Mouse (Mus musculus): ENCODE results near the gene Bcl2l13.
"Not testable (repeated sequence)": the region's sequence is repeated elsewhere in the genome, so short reads cannot be mapped to it uniquely, and the experiment has no call there.

Bcl2l13 gene

GRCm38 (mm10) chr6:120901776-120902645 is 66.0 kb downstream of the Bcl2l13 start:
- DNase-seq (ENCODE audit: low read depth, low spot score), result no peak

- peak; percentile 92 for DNase-seq (ENCODE audit: low read depth, low spot score)
Measured at GRCm38 (mm10) chr6:120903450-120903912, 67.5 kb downstream of the Bcl2l13 start.

DNA sequence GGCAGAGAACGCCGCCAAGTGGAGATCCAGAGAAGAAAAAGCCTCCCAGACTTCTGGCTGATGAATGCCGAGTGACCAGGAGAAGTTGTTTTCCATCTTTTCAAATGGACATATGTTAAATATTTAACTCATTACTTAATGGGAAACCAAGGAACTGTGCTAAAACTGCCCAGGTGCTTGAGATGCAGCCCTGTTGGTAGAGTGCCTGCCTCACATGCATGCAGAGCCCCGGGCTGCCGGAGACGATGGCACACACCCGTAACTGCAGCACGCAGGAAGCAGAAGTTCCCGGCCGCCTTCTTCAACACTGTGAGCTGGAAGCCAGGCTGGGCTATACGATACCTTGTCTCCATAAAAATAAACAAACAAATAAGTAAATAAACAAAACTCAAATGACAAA is 67.9 kb downstream of the Bcl2l13 start:
- DNase-seq (ENCODE audit: low read depth, low spot score), result no peak

DNA sequence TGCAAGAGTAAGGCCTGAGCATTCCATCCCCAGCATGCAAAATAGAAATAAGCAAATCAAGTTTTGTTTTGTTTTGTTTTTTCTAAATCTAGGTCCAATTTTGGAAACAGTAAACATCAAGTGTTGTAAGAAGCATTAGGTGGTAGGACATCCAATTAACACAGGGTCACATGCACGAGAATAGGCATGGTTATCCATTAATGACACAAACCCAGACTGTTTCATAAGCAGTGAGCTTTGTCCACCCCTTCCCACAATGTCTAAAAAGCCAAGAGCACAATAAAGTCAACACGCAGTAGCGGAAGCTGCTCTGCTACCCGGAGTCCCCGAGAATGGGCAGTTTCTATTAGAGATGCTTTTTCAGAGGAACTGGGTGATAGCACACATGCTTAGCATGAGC is 69.1 kb downstream of the Bcl2l13 start:
- DNase-seq (ENCODE audit: low read depth, low spot score), result no peak

DNA sequence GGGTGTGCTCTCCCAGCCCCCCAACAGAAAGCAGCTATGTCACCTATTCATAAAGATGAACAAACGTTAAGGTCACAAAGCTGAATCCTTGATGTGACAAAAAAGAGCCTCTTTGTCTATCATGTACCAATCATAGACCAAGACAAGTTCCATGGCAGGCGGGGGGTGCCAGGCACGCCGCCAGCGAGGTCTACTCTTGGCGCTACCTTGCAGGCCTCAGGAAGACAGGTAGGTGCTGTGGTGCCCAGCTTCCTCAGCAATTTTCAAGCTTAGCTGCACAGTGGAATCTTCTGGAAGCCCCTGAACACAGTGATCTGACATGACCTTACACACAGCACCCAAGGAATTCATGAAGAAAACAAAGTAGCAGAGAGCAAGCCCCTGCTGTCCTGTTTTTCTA is 70.5 kb downstream of the Bcl2l13 start:
- no peak for DNase-seq (ENCODE audit: low read depth, low spot score)

DNA sequence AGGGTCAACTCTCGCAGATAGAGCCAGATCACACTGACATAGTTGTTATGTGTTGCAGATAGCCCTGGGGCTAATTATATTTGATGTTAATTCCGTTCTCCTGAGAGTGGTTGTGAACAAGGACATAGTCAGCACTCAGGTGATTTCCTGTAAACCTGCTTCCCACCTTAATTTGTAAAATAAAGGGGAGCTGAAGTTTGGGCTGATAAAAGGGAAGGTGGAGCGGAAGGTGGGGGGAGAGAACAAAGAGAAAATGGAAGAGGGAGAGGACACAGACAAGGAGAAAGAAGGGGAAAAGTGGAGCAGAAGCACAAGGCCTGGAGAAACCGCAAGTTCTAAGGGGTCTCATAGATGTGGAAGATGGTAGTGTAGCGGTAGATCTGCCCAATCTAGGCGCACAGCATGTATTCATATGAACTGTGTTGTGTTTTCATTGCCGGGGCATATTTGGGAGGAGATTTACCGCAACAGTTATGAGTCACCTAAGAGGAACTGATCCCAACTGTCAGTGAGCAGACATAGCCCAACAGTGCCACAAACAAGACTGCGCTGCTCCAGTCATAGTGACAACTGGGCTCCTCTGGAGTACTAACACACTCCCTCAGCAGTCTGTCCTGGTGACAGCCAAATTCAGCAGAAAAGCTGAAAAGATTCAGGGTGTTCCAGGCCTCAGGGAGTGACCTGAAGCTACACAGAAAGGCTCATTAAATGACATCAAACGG is 72.0 kb downstream of the Bcl2l13 start:
- DNase-seq (ENCODE audit: low read depth, low spot score), result peak; percentile 56

DNA sequence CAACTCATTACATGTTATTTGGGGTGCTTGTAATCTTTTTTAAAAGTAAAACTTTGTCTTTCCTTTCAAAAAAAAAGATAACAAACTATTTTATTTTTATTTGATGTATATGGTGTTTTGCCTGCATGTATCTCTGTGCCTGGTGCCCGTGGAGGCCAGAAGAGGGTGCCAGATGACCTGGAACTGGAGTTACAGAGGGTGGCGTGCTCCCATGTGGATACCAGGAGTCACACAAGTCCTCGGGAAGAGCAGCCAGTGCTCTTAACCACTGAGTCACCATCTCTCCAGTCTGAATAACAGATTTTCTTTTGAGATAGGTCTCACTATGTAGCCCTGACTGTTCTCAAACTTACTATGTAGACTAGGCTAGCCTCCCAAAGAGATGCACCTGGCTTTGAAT is 73.5 kb downstream of the Bcl2l13 start:
- DNase-seq (ENCODE audit: low read depth, low spot score), result peak; percentile 48

DNA sequence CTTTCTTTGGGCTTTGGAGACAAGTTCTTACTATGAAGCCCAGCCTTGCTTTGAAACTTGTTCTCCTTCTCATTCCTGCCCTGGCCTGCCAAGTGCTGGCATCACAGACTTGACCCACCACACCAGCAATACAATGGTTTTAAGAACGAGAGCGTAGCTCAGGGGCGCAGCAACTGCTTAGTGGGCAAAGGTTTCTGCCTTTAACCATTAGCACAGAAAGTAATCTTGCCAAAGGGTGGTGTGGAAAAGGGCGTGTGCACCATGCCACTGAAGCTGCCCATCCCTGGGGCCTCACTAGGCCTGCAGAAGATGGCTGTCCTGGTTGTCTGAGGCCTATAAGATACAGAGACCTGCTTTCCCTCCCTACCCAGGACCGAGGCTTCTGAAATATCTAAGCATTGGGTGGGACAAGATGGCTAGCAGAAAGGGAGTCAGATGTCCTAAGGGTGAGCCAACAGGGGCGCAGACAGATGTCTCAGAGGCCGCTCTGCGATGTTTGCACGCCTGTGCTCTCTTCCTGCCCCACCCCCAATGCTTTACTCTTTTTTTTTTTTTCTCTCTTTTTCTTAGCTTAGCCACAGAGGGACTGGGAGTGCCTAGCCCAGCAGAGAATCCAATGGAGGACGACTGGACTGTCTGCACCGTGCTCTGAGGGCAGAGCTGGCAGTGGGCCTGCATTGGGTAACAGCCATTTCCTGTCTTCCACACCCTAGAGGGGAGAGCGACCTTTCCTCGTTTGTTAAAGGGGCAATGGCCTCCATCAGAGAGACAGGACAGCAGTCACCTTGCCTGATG is 75.4 kb downstream of the Bcl2l13 start:
- no peak for DNase-seq (ENCODE audit: low read depth, low spot score)

- DNase-seq (ENCODE audit: low read depth, low spot score), result no peak
Measured at GRCm38 (mm10) chr6:120912931-120913330, 76.9 kb downstream of the Bcl2l13 start.

- DNase-seq (ENCODE audit: low read depth, low spot score), result no peak
Measured at GRCm38 (mm10) chr6:120913783-120914182, 77.8 kb downstream of the Bcl2l13 start.

DNA sequence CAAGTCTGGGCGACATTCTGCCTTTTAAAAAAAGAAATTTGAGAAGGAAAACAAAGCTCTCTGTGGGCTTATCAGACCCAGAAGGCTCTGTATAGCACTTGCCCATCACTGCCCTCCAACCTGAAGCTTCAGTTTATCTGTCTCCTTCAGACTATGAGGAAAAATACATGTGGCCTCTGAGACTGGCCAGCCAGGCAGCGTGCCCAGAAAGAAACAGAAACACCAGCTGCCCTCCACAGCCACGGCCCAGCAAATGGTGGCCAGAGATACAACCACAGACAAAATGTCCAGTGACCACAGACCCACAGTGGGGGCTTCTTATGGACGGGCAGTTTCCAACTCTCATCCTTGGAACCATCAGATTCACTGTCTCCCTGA is 78.5 kb downstream of the Bcl2l13 start:
- DNase-seq (ENCODE audit: low read depth, low spot score), result no peak

- DNase-seq (ENCODE audit: low read depth, low spot score), result peak; percentile 78
Measured at GRCm38 (mm10) chr6:120914911-120915648, 79.1 kb downstream of the Bcl2l13 start.

- no peak for DNase-seq (ENCODE audit: low read depth, low spot score)
Measured at GRCm38 (mm10) chr6:120915649-120915975, 79.6 kb downstream of the Bcl2l13 start.

- peak; percentile 89 for DNase-seq (ENCODE audit: low read depth, low spot score)
Measured at GRCm38 (mm10) chr6:120916074-120916971, 80.3 kb downstream of the Bcl2l13 start, which contains the start of gene Bid. Gene Bid (minus strand): TSS chr6:120916853.

DNA sequence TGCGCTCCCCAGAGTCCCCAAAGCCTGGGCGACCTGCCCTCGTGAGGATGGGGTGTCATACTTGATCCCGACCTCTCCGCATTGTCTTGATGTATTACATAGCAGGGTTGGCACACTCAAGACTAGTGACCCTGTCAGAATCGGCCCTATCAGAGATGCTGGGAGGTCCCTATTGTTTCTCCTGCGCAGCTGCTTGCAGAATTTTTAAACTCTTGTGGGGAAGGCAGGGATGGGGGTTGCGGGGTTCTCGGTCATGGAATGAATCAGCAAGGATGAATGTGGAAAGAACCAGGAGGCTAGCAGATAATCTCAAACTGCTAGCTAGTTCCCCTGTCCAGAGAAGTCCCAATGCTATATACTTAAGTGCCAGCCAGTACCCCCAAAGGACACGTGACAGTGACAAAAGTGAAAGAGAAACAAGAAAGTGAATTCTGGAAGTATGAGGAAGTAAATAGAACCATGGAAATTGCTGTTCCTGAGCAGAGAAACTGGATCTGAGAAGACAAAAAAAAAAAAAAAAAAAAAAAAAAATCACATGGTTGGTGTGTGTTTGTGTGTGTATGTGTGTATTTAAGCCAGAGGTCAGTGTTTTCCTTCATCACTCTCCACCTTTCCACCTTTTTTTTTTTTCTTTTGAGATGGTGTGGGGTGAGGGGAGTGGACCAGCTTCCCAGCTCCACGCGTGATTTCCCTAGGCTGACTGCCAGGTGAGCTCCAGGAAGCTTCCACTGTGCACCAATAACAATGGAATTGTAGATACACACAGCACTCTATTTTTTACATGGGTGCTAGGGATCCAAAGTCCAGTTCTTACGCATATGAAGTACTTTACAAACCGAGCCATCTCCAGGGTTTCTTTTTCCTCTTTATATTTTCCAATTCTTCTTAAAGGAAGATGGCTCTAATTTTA is 81.2 kb downstream of the Bcl2l13 start:
- DNase-seq (ENCODE audit: low read depth, low spot score), result not testable (repeated sequence)

- no peak for DNase-seq (ENCODE audit: low read depth, low spot score)
Measured at GRCm38 (mm10) chr6:120917975-120918374, 82.0 kb downstream of the Bcl2l13 start.

- not testable (repeated sequence) for DNase-seq (ENCODE audit: low read depth, low spot score)
Measured at GRCm38 (mm10) chr6:120924791-120925321, 88.8 kb downstream of the Bcl2l13 start.

GRCm38 (mm10) chr6:120926880-120927279 is 90.9 kb downstream of the Bcl2l13 start:
- no peak for DNase-seq (ENCODE audit: low read depth, low spot score)

- no peak for DNase-seq (ENCODE audit: low read depth, low spot score)
Measured at GRCm38 (mm10) chr6:120927765-120928164, 91.8 kb downstream of the Bcl2l13 start.

All from ZHBTc4 (cell line).